Mouse (Mus musculus) testis, adult 2 months (tissue): Measurements from ENCODE around the gene Dnajc28.
"Not testable (repeated sequence)": the region's sequence is repeated elsewhere in the genome, so short reads cannot be mapped to it uniquely, and the experiment has no call there.

ENCODE experiments used
- CTCF ChIP-seq: fragments of 200-500 bp; IDR thresholded peaks from 2 replicates; pipeline ENCODE4 v1.5.1; 2012; ENCODE audit warnings: low read depth, mild to moderate bottlenecking, inconsistent platforms, low read length, moderate library complexity; ENCODE audit not compliant: control insufficient read depth, insufficient read depth, insufficient replicate concordance
- POLR2A ChIP-seq: fragments of 200-500 bp; IDR thresholded peaks from 2 replicates; pipeline ENCODE4 v1.6.1; 2012; ENCODE audit warnings: low read depth, mild to moderate bottlenecking, inconsistent platforms, low read length, moderate library complexity; ENCODE audit not compliant: control insufficient read depth

GRCm38 (mm10) chr16:91645420-91645819 lies 26.6 kb upstream of the Dnajc28 start:
- TF ChIP-seq CTCF, POLR2A: not testable (repeated sequence)
